8 mouse cellular contexts compared by ENCODE assay signal in the genomic region with DNA sequence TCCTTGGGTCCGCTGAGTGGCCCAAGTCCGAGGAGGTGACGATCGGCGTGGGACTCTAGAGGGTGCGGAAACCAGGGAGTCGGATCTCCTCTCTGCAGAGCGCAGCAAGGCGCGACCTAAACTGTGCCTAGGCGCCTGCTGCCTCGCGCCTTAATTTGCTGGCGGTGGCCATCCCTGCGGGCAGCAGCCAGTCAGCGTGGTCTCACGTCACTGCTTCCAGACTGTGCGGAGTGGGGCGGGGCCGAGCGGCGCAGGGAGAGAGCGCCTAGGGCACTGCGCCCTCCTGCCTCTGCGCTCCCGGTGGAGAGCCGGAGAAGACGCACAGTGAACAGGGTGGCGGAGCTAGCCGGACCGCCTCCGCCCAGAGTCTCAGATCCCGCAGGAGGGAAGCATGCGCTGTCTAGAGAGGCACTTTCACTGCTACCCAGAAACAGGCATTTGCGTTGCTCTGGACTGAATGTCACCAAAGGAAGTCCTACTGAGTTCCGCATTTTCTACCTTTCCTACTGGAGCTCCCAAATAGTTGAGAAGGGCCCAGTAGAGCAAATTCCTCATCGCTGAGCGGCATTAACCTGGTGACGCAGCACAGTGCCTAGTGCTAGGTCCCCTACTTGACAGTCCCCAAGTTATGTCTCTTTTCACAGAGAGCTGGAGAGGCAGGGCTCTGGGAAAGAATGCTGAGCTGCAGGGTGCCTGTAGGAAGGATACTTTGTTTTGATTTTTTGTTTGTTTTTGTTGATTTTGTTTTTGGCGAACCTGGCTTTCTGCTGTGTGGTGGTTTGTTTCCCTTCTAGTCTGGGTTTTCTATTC. TPM values are rescaled to one million over a fixed set of nuclear protein-coding genes. Genes with fewer than 3 reads are reported as not detected.
DNase-seq lines count a peak whose midpoint lies in the region; ATAC-seq and TF ChIP-seq lines count a peak whose summit lies in the region.

A gene (minus strand): TSS at position 144 of the 810 bp plus-strand sequence.

- no peak within 1 kb of the TSS for H3K9ac ChIP-seq in intestine, embryonic 16.5 days (ENCODE audit: low read depth, low read length)

- H3K27ac ChIP-seq in testis, adult 2 months (ENCODE audit: control insufficient read depth, insufficient read depth, low read depth, low read length), result no peak within 1 kb of the TSS
- no peak within 1 kb of the TSS for H3K27ac ChIP-seq in intestine, embryonic 16.5 days (ENCODE audit: low read length)
- no peak within 1 kb of the TSS for H3K27ac ChIP-seq in midbrain, embryonic 10.5 days (replicated peaks)

- DNase-seq in testis, postnatal 14 days (ENCODE audit: low spot score), result no peak
- DNase-seq in heart, adult 11 months, result peak; percentile 100
- DNase-seq in midbrain, embryonic 10.5 days (ENCODE audit: low spot score), result peak; percentile 82
- no peak for DNase-seq in frontal cortex, adult 2 months (ENCODE audit: extremely low spot score in 1 of 2, low spot score in 1 of 2)
- no peak for DNase-seq in layer of hippocampus, postnatal 14 days (ENCODE audit: low spot score in 2 of 2)
- DNase-seq in right cerebral cortex, postnatal 14 days, result no peak

- peaks cover 2% of the 10 kb centered on the region for H3K27me3 ChIP-seq in testis, adult 2 months (ENCODE audit: control insufficient read depth, insufficient read depth, low read length)
- H3K27me3 ChIP-seq in intestine, embryonic 16.5 days (replicated peaks; ENCODE audit: control insufficient read depth, insufficient read depth, low read length), result peaks cover 88% of the 10 kb centered on the region
- peaks cover 100% of the 10 kb centered on the region for H3K27me3 ChIP-seq in midbrain, embryonic 10.5 days (ENCODE audit: low read depth, poor library complexity, severe bottlenecking)

- ATAC-seq in intestine, embryonic 16.5 days, result peak; percentile 93

- peak within 1 kb of the TSS; percentile 52 for H3K4me2 ChIP-seq in intestine, embryonic 16.5 days (ENCODE audit: low read depth, low read length)

- no peaks in the 10 kb centered on the region for H3K9me3 ChIP-seq in intestine, embryonic 16.5 days (ENCODE audit: control insufficient read depth, low read length)
- H3K9me3 ChIP-seq in midbrain, embryonic 10.5 days (replicated peaks), result no peaks in the 10 kb centered on the region

- WGBS in intestine, embryonic 16.5 days, result under 1% methylated on average over 39 of the region's 40 CpGs
- WGBS in midbrain, embryonic 10.5 days, result 1% methylated on average over 39 of the region's 40 CpGs

- H3K4me3 ChIP-seq in testis, adult 2 months (ENCODE audit: control insufficient read depth, low read depth, low read length), result peak within 1 kb of the TSS; percentile 32
- peak within 1 kb of the TSS; percentile 37 for H3K4me3 ChIP-seq in intestine, embryonic 16.5 days (ENCODE audit: low read length)
- H3K4me3 ChIP-seq in midbrain, embryonic 10.5 days, result peak within 1 kb of the TSS; percentile 50

- TF ChIP-seq CTCF in testis, adult 2 months (IDR thresholded peaks at IDR 0.05; ENCODE audit: control insufficient read depth, insufficient read depth, insufficient replicate concordance, low read depth, low read length), result no peak

- H3K4me1 ChIP-seq in testis, adult 2 months (ENCODE audit: control insufficient read depth, insufficient read depth, low read length), result peaks cover 28% of the 10 kb centered on the region
- H3K4me1 ChIP-seq in intestine, embryonic 16.5 days (ENCODE audit: control insufficient read depth, insufficient read depth, low read length), result peaks cover 12% of the 10 kb centered on the region
- peaks cover 44% of the 10 kb centered on the region for H3K4me1 ChIP-seq in midbrain, embryonic 10.5 days

- no peaks in the 10 kb centered on the region for H3K36me3 ChIP-seq in testis, adult 2 months (ENCODE audit: control insufficient read depth, insufficient read depth, low read length)
- H3K36me3 ChIP-seq in intestine, embryonic 16.5 days (ENCODE audit: control insufficient read depth, insufficient read depth, low read length), result no peaks in the 10 kb centered on the region
- H3K36me3 ChIP-seq in midbrain, embryonic 10.5 days, result no peaks in the 10 kb centered on the region

- no peak for TF ChIP-seq POLR2A in testis, adult 2 months (IDR thresholded peaks at IDR 0.05; ENCODE audit: control insufficient read depth, low read depth, low read length)

RNA-seq across cellular contexts. Expression of the gene that starts here (rescaled TPM):
- 0.01 TPM in 2 replicates for polyA plus RNA-seq in testis, adult 2 months (2012; rRNA removed)
- polyA plus RNA-seq in intestine, embryonic 16.5 days (2015; fragmentation: Nextera tagmentation; extraction: Ambion mirVana), result 0.10 and 0.11 TPM in 2 replicates
- 0.06 and 0.39 TPM in 2 replicates for polyA plus RNA-seq in midbrain, embryonic 10.5 days (2016; fragmentation: Nextera tagmentation; extraction: Ambion mirVana)
- not detected in 2 replicates for polyA plus RNA-seq in frontal cortex, adult 2 months (2012; rRNA removed)
- total RNA-seq in layer of hippocampus, postnatal 14 days (2021), result not detected

Comparison
In these comparisons a context has a peak if more than half of its experiments do, and no peak if none do; other contexts are left out.
1. Peak in ATAC-seq, H3K4me3 ChIP-seq and H3K4me2 ChIP-seq in intestine, embryonic 16.5 days; RNA of the gene not detected or under 1 TPM.
2. Peak in DNase-seq and H3K4me3 ChIP-seq in midbrain, embryonic 10.5 days; RNA of the gene not detected or under 1 TPM.